Mouse (Mus musculus) gonadal fat pad, adult 2 months (tissue): ENCODE results near the gene Slc25a45. TPM values are rescaled to one million over a fixed set of nuclear protein-coding genes. Genes with fewer than 3 reads are reported as not detected.
"Not testable (repeated sequence)": the region's sequence is repeated elsewhere in the genome, so short reads cannot be mapped to it uniquely, and the experiment has no call there.

Source experiments
- DNase-seq: peaks from one replicate; pipeline ENCODE4 v3.0.0-alpha.2; 2012; ENCODE audit warnings: low read depth
- polyA plus RNA-seq: library from polyadenylated mRNA; depleted of rRNA; stranded (reverse); fragments of >200 nt; gene quantifications from 2 replicates; pipeline ENCODE4 v1.2.3, GENCODE M21; 2012

Slc25a45 gene
- polyA plus RNA-seq, 1 experiment = 25.7 TPM

- DNase-seq = no peak
Measured at GRCm38 (mm10) chr19:5856604-5857003, 21.0 kb upstream of the Slc25a45 start.

GRCm38 (mm10) chr19:5862335-5863085 lies 15.1 kb upstream of the Slc25a45 start:
- no peak for DNase-seq

GRCm38 (mm10) chr19:5863776-5864175 lies 13.8 kb upstream of the Slc25a45 start:
- DNase-seq = no peak

GRCm38 (mm10) chr19:5864710-5865398 lies 12.8 kb upstream of the Slc25a45 start:
- DNase-seq = no peak

- DNase-seq = no peak
Measured at GRCm38 (mm10) chr19:5868096-5868495, 9.5 kb upstream of the Slc25a45 start.

- DNase-seq = no peak
Measured at GRCm38 (mm10) chr19:5871273-5871672, 6.3 kb upstream of the Slc25a45 start.

GRCm38 (mm10) chr19:5871683-5872082 lies 5.9 kb upstream of the Slc25a45 start:
- DNase-seq = no peak

GRCm38 (mm10) chr19:5872528-5872927 lies 5.1 kb upstream of the Slc25a45 start:
- no peak for DNase-seq

- DNase-seq = no peak
Measured at GRCm38 (mm10) chr19:5872931-5873556, 4.6 kb upstream of the Slc25a45 start.

GRCm38 (mm10) chr19:5874391-5874968 lies 3.1 kb upstream of the Slc25a45 start:
- DNase-seq = no peak

GRCm38 (mm10) chr19:5874969-5875480 lies 2.6 kb upstream of the Slc25a45 start, which contains the start of gene Frmd8:
Gene Frmd8 (minus strand): TSS chr19:5875274.
- DNase-seq = no peak

GRCm38 (mm10) chr19:5878362-5878722 lies 734 bp downstream of the Slc25a45 start:
- DNase-seq = no peak

GRCm38 (mm10) chr19:5878916-5879315 lies 1.3 kb downstream of the Slc25a45 start:
- DNase-seq = no peak

GRCm38 (mm10) chr19:5879735-5880134 lies 2.1 kb downstream of the Slc25a45 start:
- no peak for DNase-seq

GRCm38 (mm10) chr19:5881155-5881554 lies 3.5 kb downstream of the Slc25a45 start:
- no peak for DNase-seq

- DNase-seq = not testable (repeated sequence)
Measured at GRCm38 (mm10) chr19:5882079-5882478, 4.5 kb downstream of the Slc25a45 start.

- DNase-seq = no peak
Measured at GRCm38 (mm10) chr19:5883935-5884334, 6.3 kb downstream of the Slc25a45 start.

- DNase-seq = no peak
Measured at GRCm38 (mm10) chr19:5885838-5886237, 8.2 kb downstream of the Slc25a45 start.

- no peak for DNase-seq
Measured at GRCm38 (mm10) chr19:5887234-5887815, 9.7 kb downstream of the Slc25a45 start.

GRCm38 (mm10) chr19:5889211-5889610 lies 11.6 kb downstream of the Slc25a45 start:
- DNase-seq = no peak

GRCm38 (mm10) chr19:5891521-5892258 lies 14.1 kb downstream of the Slc25a45 start:
- DNase-seq = no peak
